Mouse (Mus musculus) frontal cortex, postnatal 10 days (tissue): Measurements from ENCODE around the gene Flt3l.
A peak's percentile ranks its signal among the peaks of the same experiment; 100 is the strongest.
"Not testable (repeated sequence)": the region's sequence is repeated elsewhere in the genome, so short reads cannot be mapped to it uniquely, and the experiment has no call there.

ENCODE experiments used
- DNase-seq, 2 experiments: peaks; one replicate each; pipeline ENCODE4 v3.0.0; 2022; ENCODE audit warnings: low spot score in 2 of 2, mixed read lengths in 1 of 2

The Flt3l gene

GRCm38 (mm10) chr7:45123186-45123570 lies 13.1 kb downstream of the Flt3l start:
- no peak for DNase-seq

GRCm38 (mm10) chr7:45122561-45123185 lies 13.6 kb downstream of the Flt3l start:
- no peak for DNase-seq

- DNase-seq: no peak
Observed at GRCm38 (mm10) chr7:45121966-45122365, 14.3 kb downstream of the Flt3l start.

- DNase-seq: no peak
Observed at GRCm38 (mm10) chr7:45121404-45121803, 14.8 kb downstream of the Flt3l start.

- DNase-seq: no peak
Observed at GRCm38 (mm10) chr7:45119780-45120709, 16.2 kb downstream of the Flt3l start.

GRCm38 (mm10) chr7:45118336-45118735 lies 17.9 kb downstream of the Flt3l start:
- DNase-seq: no peak

- DNase-seq: no peak
Observed at GRCm38 (mm10) chr7:45117566-45117965, 18.7 kb downstream of the Flt3l start.

- DNase-seq: no peak
Observed at GRCm38 (mm10) chr7:45113476-45113875, 22.8 kb downstream of the Flt3l start.

- no peak for DNase-seq
Observed at GRCm38 (mm10) chr7:45112529-45112928, 23.7 kb downstream of the Flt3l start.

- no peak for DNase-seq
Observed at GRCm38 (mm10) chr7:45111940-45112339, 24.3 kb downstream of the Flt3l start.

GRCm38 (mm10) chr7:45110089-45110488 lies 26.1 kb downstream of the Flt3l start:
- not testable (repeated sequence) for DNase-seq

GRCm38 (mm10) chr7:45107052-45107645 lies 29.1 kb downstream of the Flt3l start:
- no peak for DNase-seq

- DNase-seq: no peak
Observed at GRCm38 (mm10) chr7:45106441-45106840, 29.8 kb downstream of the Flt3l start.

GRCm38 (mm10) chr7:45105491-45105890 lies 30.7 kb downstream of the Flt3l start:
- no peak for DNase-seq

- no peak for DNase-seq
Observed at GRCm38 (mm10) chr7:45104941-45105340, 31.3 kb downstream of the Flt3l start.

- DNase-seq: peak; percentile 58 to 61
Observed at GRCm38 (mm10) chr7:45103652-45104180, 32.5 kb downstream of the Flt3l start, which contains the start of gene Fcgrt. Fcgrt (minus strand) TSS chr7:45103851.

- no peak for DNase-seq
Observed at GRCm38 (mm10) chr7:45102940-45103585, 33.2 kb downstream of the Flt3l start.

- no peak for DNase-seq
Observed at GRCm38 (mm10) chr7:45102441-45102840, 33.8 kb downstream of the Flt3l start.

- no peak for DNase-seq
Observed at GRCm38 (mm10) chr7:45100046-45100445, 36.2 kb downstream of the Flt3l start.

GRCm38 (mm10) chr7:45098541-45099240 lies 37.5 kb downstream of the Flt3l start:
- no peak for DNase-seq

GRCm38 (mm10) chr7:45097479-45097878 lies 38.8 kb downstream of the Flt3l start:
- DNase-seq: no peak
